Mouse (Mus musculus): ENCODE measurements at regions not wholly inside any gene's neighbourhood (a gene's known extent, or its start where the extent isn't known, plus 50 kb on each side); places are given as distances from the start of the nearest gene placed in this dataset.

DNA sequence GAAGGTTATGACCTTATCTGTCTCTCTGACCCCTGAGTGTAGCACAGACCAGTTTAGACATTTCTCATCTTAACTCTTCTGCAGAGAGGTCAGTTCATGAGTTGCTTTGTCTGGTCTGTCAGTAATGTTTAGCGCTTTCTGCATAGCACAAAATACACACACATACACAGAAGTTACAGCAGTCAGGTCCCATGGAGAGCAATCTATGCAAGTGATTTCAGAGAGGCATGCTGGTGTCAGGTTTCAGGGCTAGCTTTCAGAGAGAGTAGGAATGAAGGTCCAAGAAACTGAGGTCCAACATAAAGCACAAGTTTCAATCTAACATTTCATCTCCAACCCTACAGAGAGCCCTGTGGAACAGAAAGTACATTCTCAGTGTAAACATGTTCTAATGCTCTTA, 718.0 kb downstream of the Pdha2 start:
- no peak overlapping the region for H3K4me2 ChIP-seq (ENCODE audit: low read depth)
- no peaks in the 10 kb centered on the region for H3K4me1 ChIP-seq (ENCODE audit: insufficient read depth)
- no peaks in the 10 kb centered on the region for H3K27me3 ChIP-seq (ENCODE audit: insufficient read depth, low read length)
- WGBS = 89% methylated on average over 1 of the region's 1 CpGs
- no peak for ATAC-seq
- H3K27ac ChIP-seq (ENCODE audit: low read depth, low read length) = no peak overlapping the region
- DNase-seq = no peak
- H3K36me3 ChIP-seq (ENCODE audit: insufficient read depth) = no peaks in the 10 kb centered on the region
- no peaks in the 10 kb centered on the region for H3K9me3 ChIP-seq (ENCODE audit: low read length)
- H3K9ac ChIP-seq = no peak overlapping the region
- no peak for TF ChIP-seq CTCF (IDR thresholded peaks at IDR 0.05; ENCODE audit: low read depth)
- H3K4me3 ChIP-seq (ENCODE audit: low read depth, low read length) = no peak overlapping the region

DNA sequence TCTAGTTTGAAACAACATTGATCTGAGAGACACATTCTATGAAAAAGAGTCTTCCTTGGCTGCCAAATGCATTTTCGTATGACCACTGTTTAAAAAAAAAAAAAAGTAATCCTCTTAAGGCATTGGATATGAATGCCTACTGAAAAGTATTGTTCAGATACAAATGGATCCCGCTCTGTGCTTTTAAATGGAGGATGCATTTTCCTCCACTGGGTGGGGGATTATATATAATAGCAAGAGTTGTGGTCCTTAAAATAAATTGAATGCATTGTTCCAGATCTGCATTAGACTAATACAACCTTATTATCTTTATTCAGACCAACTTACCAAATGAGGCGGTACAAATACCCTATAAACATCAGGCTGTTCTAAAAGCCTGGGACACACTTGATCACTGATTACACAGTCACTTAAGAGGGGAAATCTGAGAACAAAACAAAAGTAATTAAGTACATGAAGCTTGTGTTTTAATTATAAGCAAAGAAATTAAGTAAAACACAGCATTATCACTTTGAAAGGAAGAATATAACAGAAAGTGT, 734.4 kb downstream of the Pdha2 start:
- Histone ChIP-seq H3K27me3 (ENCODE audit: insufficient read depth, low read length) (peaks cover 3% of the 10 kb centered on the region), H3K4me2 (ENCODE audit: low read depth) (no peak overlapping the region), H3K36me3 (ENCODE audit: insufficient read depth) (no peaks in the 10 kb centered on the region), H3K9me3 (ENCODE audit: low read length) (no peaks in the 10 kb centered on the region), H3K27ac (ENCODE audit: low read depth, low read length) (no peak overlapping the region), H3K4me3 (ENCODE audit: low read depth, low read length) (no peak overlapping the region), H3K4me1 (ENCODE audit: insufficient read depth) (no peaks in the 10 kb centered on the region), H3K9ac (no peak overlapping the region)
- ATAC-seq = no peak
- no peak for TF ChIP-seq CTCF (IDR thresholded peaks at IDR 0.05; ENCODE audit: low read depth)
- no peak for DNase-seq
- WGBS = 16% methylated on average over 3 of the region's 3 CpGs

DNA sequence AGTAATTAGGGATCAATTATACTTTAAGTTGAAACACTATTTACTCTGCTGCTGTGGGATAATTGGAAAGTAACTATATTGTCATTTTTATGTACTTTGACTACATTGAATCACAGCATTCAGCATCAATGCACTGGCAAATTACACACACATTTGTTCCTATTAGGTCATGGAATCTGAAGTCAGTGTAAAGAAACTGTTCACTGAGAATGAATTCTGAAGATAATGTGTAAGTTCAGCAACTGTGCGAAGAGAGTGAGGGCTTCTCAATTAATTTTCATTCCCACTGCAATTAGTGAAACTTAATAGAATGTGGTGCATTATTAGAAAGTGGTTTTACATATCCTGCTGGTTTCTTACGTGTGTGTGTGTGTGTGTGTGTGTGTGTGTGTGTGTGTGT, 735.6 kb downstream of the Pdha2 start:
- H3K27ac ChIP-seq (ENCODE audit: low read depth, low read length) = no peak overlapping the region
- H3K4me1 ChIP-seq (ENCODE audit: insufficient read depth) = no peaks in the 10 kb centered on the region
- no peak overlapping the region for H3K4me2 ChIP-seq (ENCODE audit: low read depth)
- no peak for DNase-seq
- no peak overlapping the region for H3K9ac ChIP-seq
- no peak for ATAC-seq
- 9% methylated on average over 2 of the region's 2 CpGs for WGBS
- H3K27me3 ChIP-seq (ENCODE audit: insufficient read depth, low read length) = peaks cover 3% of the 10 kb centered on the region
- no peak overlapping the region for H3K4me3 ChIP-seq (ENCODE audit: low read depth, low read length)
- H3K36me3 ChIP-seq (ENCODE audit: insufficient read depth) = no peaks in the 10 kb centered on the region
- TF ChIP-seq CTCF (IDR thresholded peaks at IDR 0.05; ENCODE audit: low read depth) = no peak
- H3K9me3 ChIP-seq (ENCODE audit: low read length) = no peaks in the 10 kb centered on the region

DNA sequence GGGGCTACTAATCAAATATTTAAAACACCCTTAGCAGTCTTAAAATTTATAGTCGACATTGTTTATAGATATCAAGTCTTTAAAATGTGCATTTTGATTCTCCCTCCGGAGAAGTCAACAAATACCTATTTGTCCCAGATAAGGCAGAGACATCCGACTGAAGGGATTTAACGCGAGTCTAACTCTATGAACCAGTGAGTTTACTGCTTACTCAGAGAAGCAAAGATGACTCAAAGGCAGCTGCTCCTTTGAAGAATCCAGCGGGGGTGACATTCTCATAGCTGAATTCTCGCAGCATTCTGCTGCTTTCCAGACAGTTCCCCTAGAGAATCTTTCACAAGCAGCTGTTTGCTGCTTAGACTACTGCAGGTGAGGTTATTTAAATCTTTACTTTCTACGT, 759.6 kb downstream of the Pdha2 start:
- TF ChIP-seq CTCF (IDR thresholded peaks at IDR 0.05; ENCODE audit: low read depth) = no peak
- Histone ChIP-seq H3K4me3 (ENCODE audit: low read depth, low read length) (no peak overlapping the region), H3K36me3 (ENCODE audit: insufficient read depth) (no peaks in the 10 kb centered on the region), H3K4me1 (ENCODE audit: insufficient read depth) (no peaks in the 10 kb centered on the region), H3K4me2 (ENCODE audit: low read depth) (no peak overlapping the region), H3K27me3 (ENCODE audit: insufficient read depth, low read length) (no peaks in the 10 kb centered on the region), H3K27ac (ENCODE audit: low read depth, low read length) (no peak overlapping the region), H3K9ac (no peak overlapping the region), H3K9me3 (ENCODE audit: low read length) (no peaks in the 10 kb centered on the region)
- no peak for DNase-seq
- WGBS = 69% methylated on average over 8 of the region's 8 CpGs
- no peak for ATAC-seq

DNA sequence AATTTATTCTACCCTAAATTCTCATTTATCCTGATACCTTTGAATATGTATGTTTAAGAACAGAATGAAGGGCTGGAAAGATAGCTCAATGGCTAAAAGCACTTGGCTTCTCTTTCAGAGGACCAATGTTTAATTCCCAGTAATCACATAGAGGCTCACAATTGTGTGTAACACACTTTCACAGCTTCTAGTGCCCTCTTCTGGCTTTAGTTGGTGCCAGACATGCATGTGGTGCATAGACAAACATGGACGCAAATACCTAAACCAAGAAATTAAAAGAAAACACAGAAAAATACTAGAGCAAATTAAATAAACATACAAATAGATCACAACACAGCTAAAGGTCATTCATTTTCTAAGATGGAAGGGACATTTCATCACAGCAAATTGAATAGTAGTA, 761.0 kb downstream of the Pdha2 start:
- DNase-seq (no peak), ATAC-seq (no peak)
- Histone ChIP-seq H3K36me3 (ENCODE audit: insufficient read depth) (no peaks in the 10 kb centered on the region), H3K9me3 (ENCODE audit: low read length) (no peaks in the 10 kb centered on the region), H3K27me3 (ENCODE audit: insufficient read depth, low read length) (no peaks in the 10 kb centered on the region), H3K4me1 (ENCODE audit: insufficient read depth) (no peaks in the 10 kb centered on the region), H3K4me3 (ENCODE audit: low read depth, low read length) (no peak overlapping the region), H3K27ac (ENCODE audit: low read depth, low read length) (no peak overlapping the region), H3K4me2 (ENCODE audit: low read depth) (no peak overlapping the region), H3K9ac (no peak overlapping the region)
- no peak for TF ChIP-seq CTCF (IDR thresholded peaks at IDR 0.05; ENCODE audit: low read depth)
- 94% methylated on average over 1 of the region's 1 CpGs for WGBS

DNA sequence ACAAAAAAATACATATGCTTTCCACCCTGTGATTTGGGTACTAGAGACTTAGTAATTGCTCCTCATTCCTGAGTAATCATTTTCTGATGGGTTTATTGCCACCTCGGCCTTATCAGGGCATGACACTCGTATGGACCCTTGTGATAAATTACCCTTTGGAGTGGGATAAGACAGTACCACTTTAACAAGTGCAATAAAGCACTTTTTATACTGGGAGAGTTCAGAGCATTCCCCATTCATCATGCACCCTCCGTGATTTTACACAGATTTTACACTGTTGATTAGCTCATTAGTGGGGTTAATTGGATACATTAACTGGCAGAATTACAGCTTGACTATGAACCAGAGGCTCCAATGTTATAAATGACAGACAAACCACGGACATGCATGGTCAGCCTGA, 802.9 kb downstream of the Pdha2 start:
- 26% methylated on average over 4 of the region's 4 CpGs for WGBS

More for the DNA sequence above, 802.9 kb downstream of the Pdha2 start:
- H3K27ac ChIP-seq (ENCODE audit: low read depth, low read length) = no peak overlapping the region
- no peak overlapping the region for H3K9ac ChIP-seq
- H3K4me2 ChIP-seq (ENCODE audit: low read depth) = no peak overlapping the region
- no peaks in the 10 kb centered on the region for H3K36me3 ChIP-seq (ENCODE audit: insufficient read depth)
- no peaks in the 10 kb centered on the region for H3K9me3 ChIP-seq (ENCODE audit: low read length)
- DNase-seq = no peak
- H3K27me3 ChIP-seq (ENCODE audit: insufficient read depth, low read length) = no peaks in the 10 kb centered on the region
- no peak overlapping the region for H3K4me3 ChIP-seq (ENCODE audit: low read depth, low read length)
- H3K4me1 ChIP-seq (ENCODE audit: insufficient read depth) = no peaks in the 10 kb centered on the region
- ATAC-seq = no peak
- no peak for TF ChIP-seq CTCF (IDR thresholded peaks at IDR 0.05; ENCODE audit: low read depth)
